Mouse (Mus musculus): ENCODE results near the gene Cdh3. TPM values are rescaled to one million over a fixed set of nuclear protein-coding genes. Genes with fewer than 3 reads are reported as not detected.

Cdh3 gene
- total RNA-seq, 1 experiment from 2014 or later, result 0.27 TPM

Other genes starting within 250 kb of the Cdh3 start
- gene Smpd3, start 172.9 kb upstream of the Cdh3 start, total RNA-seq (2021), result 6.6 and 8.0 TPM in 2 replicates
- 5.6 and 8.3 TPM in 2 replicates for gene Zfp90, start 95.6 kb upstream of the Cdh3 start, total RNA-seq (2021)
- gene 6030452D12Rik, start 10.4 kb upstream of the Cdh3 start, total RNA-seq (2021), result not detected in 2 replicates
- 101 and 113 TPM in 2 replicates for gene Gm10073, start 62.6 kb downstream of the Cdh3 start, total RNA-seq (2021)
- gene Cdh1, start 92.5 kb downstream of the Cdh3 start, total RNA-seq (2021), result 0.06 and 0.48 TPM in 2 replicates
- gene Tango6, start 172.2 kb downstream of the Cdh3 start, total RNA-seq (2021), result 10.8 and 13.7 TPM in 2 replicates

Measured in adrenal gland, postnatal 25 days (tissue).